Mouse (Mus musculus) brain, adult 2 months (tissue): Measurements from ENCODE around the gene Bcl2l1.

ENCODE experiments used
- DNase-seq: peaks from one replicate; pipeline ENCODE4 v3.0.0; 2011; ENCODE audit warnings: low read depth, low spot score

The Bcl2l1 gene

GRCm38 (mm10) chr2:152775357-152775756 lies 56.2 kb downstream of the Bcl2l1 start:
- DNase-seq = no peak

- no peak for DNase-seq
These were observed 59.3 kb downstream of the Bcl2l1 start for GRCm38 (mm10) chr2:152772231-152772630.

- DNase-seq = no peak
These were observed 60.0 kb downstream of the Bcl2l1 start for GRCm38 (mm10) chr2:152771571-152771970.

DNA sequence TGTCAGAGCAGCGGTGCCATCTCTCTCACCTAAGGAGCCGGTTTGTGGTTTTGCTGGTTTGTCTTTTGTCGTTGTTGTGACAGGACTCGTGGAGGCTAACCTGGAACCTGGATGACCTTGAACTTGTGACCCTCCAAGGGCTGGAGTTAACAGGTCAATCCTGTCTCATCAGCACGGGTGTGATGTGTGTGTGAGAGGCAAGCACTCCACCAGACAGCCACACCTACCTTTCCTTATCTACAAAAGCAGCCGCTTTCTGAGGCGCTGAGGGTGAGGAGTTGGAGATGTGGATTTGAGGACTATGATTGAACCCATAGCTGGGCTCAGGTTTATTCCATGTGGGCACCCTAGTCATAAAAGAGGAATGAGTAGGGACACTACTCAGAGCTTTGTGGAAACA lies 61.9 kb downstream of the Bcl2l1 start:
- no peak for DNase-seq

DNA sequence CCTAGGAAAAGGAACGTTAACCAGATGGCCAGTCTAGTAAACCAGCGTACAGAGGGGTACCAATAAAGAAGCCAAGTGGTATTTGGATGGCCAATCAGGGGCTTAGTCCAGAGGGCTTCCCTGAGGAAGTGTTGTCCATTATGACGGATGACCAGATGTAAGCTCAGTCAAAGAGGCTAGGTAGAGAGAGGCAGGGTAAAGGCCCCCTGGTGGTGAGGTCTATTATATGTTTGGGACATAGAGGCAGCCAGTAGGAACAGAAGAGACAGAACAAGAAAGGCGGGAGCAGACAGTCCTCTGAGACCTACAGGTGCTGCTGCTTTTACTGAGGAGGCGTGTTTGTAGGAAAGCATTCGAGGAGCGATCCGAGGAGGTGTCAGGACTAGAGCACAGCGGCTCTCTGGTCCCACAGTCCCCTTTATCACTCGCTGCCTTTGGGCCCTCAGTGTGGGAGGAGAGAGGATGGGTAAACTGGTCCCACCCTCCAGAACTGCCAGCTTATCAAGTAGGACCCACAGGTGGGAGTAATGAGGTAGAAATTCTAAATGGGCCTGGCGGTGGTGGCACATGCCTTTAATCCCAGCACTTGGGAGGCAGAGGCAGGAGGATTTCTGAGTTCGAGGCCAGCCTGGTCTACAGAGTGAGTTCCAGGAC lies 63.8 kb downstream of the Bcl2l1 start:
- DNase-seq = peak; percentile 57

DNA sequence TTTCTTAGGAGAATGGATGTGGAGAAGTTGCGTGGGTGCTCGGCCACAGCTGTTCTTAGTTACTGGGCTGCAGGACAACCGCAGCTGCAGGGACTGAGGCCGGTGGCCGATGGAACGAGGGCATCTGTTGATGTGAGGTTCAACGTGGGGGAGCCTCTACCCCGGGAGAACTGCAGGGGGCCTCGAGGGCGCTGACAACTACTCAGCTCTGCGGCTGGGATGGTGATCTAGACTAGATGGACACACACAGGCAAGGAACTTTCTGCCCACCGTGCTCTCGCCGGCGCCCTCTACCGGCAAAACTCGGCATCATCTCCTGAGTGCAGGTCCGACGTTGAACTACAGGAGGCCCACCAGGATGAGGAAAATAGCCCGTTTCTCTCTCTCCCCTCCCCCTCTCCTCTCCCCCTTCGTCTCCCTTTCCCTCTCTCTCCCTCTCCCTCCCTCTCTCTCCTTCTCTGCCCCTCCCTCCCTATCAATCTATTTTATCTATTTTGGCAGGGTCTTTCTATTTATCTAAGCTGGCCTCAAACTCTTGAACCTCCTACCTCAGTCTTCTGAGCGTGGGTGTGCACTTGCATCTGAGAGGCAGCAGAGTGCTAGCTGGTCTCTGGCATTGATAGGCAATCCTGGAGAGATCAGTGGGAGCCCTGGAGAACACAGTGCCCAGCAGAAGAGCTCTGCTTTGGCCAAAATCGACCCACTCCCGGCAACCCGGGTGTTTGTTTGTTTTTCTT lies 65.0 kb downstream of the Bcl2l1 start:
- DNase-seq = peak; percentile 82

DNA sequence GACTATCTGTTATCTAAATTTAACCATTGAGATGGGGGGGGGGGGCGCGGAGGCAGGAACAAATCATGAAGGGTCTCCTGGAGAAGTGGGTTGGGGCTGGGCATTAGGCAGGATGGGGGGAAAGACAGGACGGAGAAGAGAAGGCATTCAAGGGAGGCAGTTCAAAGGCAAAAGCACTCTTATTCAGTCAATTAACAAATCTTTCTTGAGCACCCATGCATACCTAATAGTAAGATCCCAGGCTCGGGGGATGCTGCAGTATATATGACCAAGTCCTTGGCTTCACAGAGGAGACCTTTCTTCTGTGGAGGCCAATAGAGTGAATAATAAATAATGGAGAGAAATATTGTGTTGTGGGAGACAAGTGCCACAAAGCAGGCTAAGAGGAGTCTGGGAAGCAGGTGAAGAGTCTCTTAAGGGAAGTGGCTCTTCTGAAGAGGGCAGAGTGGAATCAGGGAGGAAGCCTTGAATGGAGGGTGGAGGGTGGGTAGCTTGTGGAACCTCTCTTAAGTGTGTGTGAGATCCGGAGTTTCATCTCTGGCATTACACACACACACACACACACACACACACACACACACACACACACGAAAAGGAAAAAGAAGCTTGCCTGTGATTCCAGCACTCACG lies 66.4 kb downstream of the Bcl2l1 start:
- no peak for DNase-seq

- DNase-seq = no peak
These were observed 67.1 kb downstream of the Bcl2l1 start for GRCm38 (mm10) chr2:152764172-152765044.

DNA sequence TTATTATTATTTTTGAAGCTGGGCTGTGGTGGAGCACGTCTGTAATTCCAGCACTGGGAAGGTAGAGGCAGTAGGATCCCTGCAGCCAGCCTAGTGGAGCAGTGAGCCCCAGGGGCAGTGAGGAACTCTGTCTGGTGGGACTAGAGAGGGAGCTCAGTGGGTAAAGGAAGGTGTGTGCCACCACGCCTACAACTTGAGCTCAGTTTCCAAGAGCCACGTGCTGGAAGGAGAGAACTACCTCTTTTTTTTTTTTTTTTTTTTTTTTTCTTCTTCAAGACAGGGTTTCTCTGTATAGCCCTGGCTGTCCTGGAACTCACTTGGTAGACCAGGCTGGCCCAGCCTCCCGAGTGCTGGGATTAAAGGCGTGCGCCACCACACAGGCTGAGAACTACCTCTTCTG lies 68.2 kb downstream of the Bcl2l1 start:
- no peak for DNase-seq

- no peak for DNase-seq
These were observed 73.2 kb downstream of the Bcl2l1 start for GRCm38 (mm10) chr2:152758351-152758750.

DNA sequence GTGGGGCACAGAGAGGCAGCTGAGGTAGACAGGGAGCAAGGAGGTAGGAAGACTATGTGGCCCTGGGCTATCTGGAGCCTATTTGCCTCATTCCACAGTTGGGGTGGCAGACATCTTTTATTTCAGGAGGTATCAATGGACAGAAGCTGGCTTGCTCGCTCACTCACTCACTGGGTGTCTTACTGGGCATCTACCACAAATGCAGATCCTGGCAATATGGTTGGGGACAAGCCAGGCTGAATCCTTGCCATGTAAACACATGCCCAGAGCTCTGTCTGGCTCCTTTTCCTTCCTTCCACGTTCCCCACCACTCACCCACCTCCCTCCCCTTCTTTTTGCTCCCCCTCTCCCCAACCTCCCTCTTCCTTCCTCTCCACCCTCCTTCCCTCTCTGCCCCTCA lies 74.0 kb downstream of the Bcl2l1 start:
- DNase-seq = peak; percentile 87

GRCm38 (mm10) chr2:152756474-152757393 lies 74.8 kb downstream of the Bcl2l1 start:
- DNase-seq = no peak

DNA sequence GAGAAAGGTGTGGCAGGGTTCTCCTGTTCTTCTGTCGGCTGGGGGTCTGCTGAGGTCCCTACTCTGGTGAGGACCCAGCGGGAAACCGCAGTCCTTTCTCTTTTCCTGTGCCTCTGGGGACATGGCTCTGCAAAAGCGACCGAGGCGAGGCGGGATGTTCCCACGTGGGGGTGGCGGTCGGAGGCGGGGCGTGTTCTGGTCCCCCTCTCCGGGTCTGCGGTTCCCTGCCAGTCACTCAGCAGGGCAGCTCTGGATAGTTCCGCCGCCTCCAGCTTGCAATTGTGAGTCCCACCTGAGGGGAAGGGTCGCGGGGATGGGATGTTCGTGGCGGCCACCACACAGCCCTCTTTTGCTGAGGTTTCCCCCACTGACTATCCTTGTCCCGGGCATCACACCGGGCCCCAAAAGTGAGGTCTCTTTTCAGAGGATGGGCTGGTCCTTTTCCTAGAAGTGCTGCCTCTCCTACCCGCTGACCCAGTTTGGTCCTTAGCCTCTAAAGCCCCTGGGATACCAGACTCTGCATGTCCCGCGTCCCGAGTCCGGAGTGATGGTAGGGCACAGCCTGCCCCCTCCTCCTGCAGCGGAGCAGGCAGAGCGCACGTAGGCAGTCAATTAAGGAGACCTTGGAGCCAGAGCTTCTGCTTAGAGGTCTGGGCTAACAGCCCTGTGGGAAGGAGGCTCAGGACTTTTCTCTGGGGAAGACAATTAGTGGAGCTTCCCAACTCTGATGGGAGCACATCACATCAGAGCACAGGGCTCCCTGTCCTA lies 77.4 kb downstream of the Bcl2l1 start, which contains the start of gene Cox4i2:
TSS of gene Cox4i2 (plus strand) at position 230 of the 768 bp plus-strand sequence.
- DNase-seq = no peak

DNA sequence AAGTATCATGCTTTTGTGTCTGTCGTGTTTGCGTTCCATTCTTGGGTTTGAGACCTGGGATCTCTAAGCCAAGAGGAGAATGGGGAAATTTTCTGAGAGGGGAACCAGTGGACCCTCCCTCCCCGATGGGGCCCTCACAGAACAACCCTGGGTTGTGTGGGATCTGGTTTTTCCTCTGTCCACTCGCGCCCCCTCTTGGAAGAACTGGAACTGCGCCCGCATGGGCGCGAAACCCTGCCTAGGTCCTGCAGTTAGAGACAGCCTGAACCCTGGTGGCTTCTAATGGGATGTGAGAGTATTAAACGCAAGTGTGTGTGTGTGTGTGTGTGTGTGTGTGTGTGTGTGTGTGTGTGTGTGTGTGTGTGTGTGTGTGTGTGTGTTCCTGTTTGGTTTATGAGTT lies 89.1 kb downstream of the Bcl2l1 start:
- DNase-seq = no peak

DNA sequence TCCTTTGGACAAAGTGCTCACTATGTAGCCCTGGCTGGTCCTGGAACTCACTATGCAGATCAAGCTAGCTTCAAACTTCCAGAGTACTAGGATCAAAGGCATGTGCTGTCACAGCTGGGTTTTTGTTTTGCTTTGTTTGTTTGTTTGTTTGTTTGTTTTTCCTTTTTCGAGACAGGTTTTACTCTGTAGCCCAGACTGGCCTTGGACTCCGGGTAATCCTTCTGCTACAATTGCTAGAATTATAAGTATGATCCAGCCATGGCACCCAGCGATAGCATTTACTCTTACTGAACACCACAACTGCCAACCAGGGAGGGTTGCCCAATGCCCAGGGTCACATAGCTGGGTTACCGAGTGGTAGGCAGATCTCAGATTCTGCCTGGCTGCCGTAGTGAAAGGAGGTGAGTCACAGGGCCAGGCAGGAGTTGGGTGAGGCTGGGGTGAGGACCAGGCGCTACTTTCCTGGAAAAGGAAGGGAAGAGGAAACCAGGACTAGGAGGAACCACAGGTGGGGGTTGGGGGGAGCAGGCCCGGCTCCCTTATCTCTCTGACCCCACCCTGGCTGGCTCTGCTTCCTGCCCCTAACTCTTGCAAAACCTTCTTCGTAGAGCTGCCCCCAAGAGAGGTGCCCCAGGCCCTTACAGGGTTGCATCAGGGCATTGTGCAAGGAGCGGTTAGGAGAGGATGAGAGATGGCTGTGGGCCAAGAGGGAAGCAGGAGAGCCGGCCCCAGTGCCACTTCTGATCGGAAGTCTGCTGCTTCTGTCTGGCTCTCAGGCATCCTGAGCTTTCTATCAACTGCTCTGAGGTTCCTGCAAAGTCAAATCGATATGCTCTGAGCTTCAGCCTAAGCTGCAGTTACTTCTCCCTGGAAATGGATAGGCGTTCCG lies 90.1 kb downstream of the Bcl2l1 start:
- peak; percentile 45 for DNase-seq

DNA sequence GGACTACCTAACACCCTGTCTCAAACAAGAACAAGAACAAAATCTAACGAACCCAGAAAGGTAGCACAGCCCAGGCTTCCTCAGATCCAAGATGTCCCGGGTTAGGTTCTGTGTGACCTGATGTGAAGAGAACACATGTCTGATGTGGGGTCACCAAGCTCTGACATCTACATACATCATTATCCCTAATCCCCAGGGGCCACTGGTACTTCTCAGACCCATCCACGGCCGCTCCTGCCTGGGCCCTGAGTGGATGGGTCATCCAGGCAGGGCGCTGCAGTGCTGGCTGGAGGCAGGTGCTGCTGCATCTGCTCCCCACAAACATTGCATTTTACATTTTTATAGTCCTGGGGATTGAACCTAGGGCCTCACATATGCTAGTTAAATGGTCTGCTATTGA lies 91.0 kb downstream of the Bcl2l1 start:
- no peak for DNase-seq

DNA sequence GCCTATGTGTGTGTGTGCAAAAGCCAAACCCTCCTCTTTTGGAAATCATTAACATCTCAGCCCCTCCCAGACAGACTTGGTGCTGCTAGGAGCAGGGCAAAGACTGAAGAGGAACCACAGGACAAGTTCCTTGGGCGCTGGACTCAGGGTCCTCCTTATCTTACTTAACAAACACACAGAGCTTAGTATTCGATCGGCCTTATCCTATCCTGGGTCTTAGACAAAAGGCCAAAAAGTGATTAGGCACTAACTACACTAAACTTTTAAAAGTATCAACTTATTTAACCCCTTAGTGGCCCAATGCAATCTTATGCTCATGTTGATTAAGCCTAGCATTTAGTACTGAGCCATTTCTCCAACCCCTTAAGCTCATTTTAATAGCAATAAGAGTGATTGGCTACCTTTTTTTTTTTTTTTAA lies 91.7 kb downstream of the Bcl2l1 start:
- DNase-seq = no peak

DNA sequence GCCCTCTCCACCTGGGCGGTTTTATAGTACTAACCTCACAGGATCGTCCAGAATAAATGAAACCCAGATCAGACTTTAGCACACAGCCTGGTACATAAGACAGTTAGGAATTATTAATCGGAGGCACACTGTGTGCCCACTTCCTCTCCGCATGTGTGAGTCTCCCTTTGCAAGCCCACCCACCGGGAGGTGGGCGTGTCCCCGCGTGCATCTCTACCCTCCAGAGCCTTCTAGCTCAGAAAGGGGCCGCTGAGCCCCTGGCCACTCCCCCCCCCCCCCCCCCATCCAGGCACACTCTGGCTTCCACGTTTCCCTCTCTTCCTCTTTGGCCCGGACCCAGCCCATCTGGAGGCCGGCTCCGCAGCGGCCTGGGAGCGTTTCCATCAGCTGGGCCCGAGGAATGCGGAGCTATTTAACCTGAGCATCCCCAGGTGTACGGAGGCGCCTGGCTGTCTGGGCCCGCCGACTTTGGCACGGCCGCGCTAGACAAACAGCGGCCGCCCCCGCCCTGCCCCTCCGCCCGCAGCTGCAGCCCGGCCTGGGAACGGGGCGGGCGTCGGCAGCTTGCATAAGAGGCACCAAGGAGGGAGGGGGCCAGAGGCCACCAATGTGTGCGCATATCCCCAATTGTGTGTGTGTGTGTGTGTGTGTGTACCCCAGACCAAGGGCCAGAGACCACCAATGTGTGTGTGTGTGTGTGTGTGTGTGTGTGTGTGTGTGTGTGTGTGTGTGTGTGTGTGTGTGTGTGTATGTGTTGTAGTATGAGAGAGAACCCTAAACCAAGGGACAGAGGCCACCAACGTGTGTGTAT lies 92.3 kb downstream of the Bcl2l1 start:
- DNase-seq = peak; percentile 41
